15 mouse cellular contexts compared by ENCODE assay signal in the genomic region with DNA sequence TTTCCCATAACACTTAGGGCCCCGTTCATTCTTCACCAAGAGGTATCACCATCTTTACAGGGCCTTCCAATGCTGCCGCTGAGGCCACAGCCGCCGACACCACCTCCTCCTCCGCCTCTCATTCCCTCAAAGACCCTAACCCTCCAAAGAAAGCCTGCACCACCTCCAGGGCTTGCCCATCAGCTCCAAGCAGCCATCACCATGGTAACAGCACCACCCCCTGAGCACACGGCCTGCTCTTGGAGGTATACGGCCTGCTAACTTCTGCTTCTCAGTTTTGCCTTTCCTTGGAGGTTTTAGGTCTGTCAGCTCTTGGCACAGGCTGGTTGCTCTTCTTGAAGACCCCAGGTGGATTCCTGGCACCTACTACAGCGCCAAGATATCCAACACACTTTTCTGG. TPM values are rescaled to one million over a fixed set of nuclear protein-coding genes. Genes with fewer than 3 reads are reported as not detected.
DNase-seq lines count a peak whose midpoint lies in the region; ATAC-seq and TF ChIP-seq lines count a peak whose summit lies in the region.
"Had no signal": no experiment of that assay in that cellular context is flagged by ENCODE, and none has a peak within 500 bp of the region (broad histone marks: within the 10 kb centered on the region; RNA-seq: fewer than 3 reads in every experiment).

No protein-coding gene starts in this region.

- no peak overlapping the region for H3K4me3 ChIP-seq in midbrain, embryonic 12.5 days
- H3K4me3 ChIP-seq in midbrain, postnatal 0 days (ENCODE audit: low read depth, low read length): no peak overlapping the region
- no peak overlapping the region for H3K4me3 ChIP-seq in forebrain, embryonic 16.5 days (replicated peaks; ENCODE audit: low read length)
- H3K4me3 ChIP-seq: hindbrain, embryonic 15.5 days; liver, embryonic 12.5 days; lung, embryonic 15.5 days; myocyte had no signal

- no peaks in the 10 kb centered on the region for H3K9me3 ChIP-seq in midbrain, embryonic 12.5 days
- H3K9me3 ChIP-seq in midbrain, postnatal 0 days (ENCODE audit: low read length): no peaks in the 10 kb centered on the region
- no peaks in the 10 kb centered on the region for H3K9me3 ChIP-seq in forebrain, embryonic 16.5 days (ENCODE audit: control insufficient read depth, low read length)
- H3K9me3 ChIP-seq: hindbrain, embryonic 15.5 days; liver, embryonic 12.5 days; lung, embryonic 15.5 days had no signal

- ATAC-seq in midbrain, embryonic 12.5 days (ENCODE audit: low FRiP score, low read depth): 0 out of 2 replicates have a peak, but pooled peaks have one; percentile 47
- ATAC-seq in midbrain, postnatal 0 days (ENCODE audit: low FRiP score): no peak
- 0 out of 2 replicates have a peak, but pooled peaks have one; percentile 19 for ATAC-seq in forebrain, embryonic 16.5 days
- ATAC-seq: liver, embryonic 12.5 days had no signal

- 30% methylated on average over 8 of the region's 8 CpGs for WGBS in midbrain, embryonic 12.5 days
- WGBS in midbrain, postnatal 0 days: 37% methylated on average over 8 of the region's 8 CpGs
- WGBS in forebrain, embryonic 16.5 days: 31% methylated on average over 8 of the region's 8 CpGs

- no peaks in the 10 kb centered on the region for H3K36me3 ChIP-seq in midbrain, embryonic 12.5 days
- H3K36me3 ChIP-seq in midbrain, postnatal 0 days (ENCODE audit: insufficient read depth, low read length): 0 out of 2 replicates have a peak, but pooled peaks cover 7% of the 10 kb centered on the region
- no peaks in the 10 kb centered on the region for H3K36me3 ChIP-seq in forebrain, embryonic 16.5 days (ENCODE audit: control insufficient read depth, insufficient read depth)
- H3K36me3 ChIP-seq: hindbrain, embryonic 15.5 days; lung, embryonic 15.5 days had no signal

- H3K4me1 ChIP-seq in midbrain, embryonic 12.5 days: peaks cover 13% of the 10 kb centered on the region
- H3K4me1 ChIP-seq in midbrain, postnatal 0 days (ENCODE audit: insufficient read depth, low read length): no peaks in the 10 kb centered on the region
- peaks cover 10% of the 10 kb centered on the region for H3K4me1 ChIP-seq in forebrain, embryonic 16.5 days (replicated peaks; ENCODE audit: control insufficient read depth, insufficient read depth, low read length)
- H3K4me1 ChIP-seq: liver, embryonic 12.5 days had no signal

- TF ChIP-seq CTCF in midbrain, postnatal 0 days (IDR thresholded peaks at IDR 0.05): no peak

- no peak overlapping the region for H3K9ac ChIP-seq in midbrain, embryonic 12.5 days (replicated peaks)
- no peak overlapping the region for H3K9ac ChIP-seq in midbrain, postnatal 0 days (replicated peaks; ENCODE audit: low read length, poor library complexity, severe bottlenecking)
- H3K9ac ChIP-seq in forebrain, embryonic 16.5 days (replicated peaks; ENCODE audit: low read depth, low read length): no peak overlapping the region
- H3K9ac ChIP-seq: hindbrain, embryonic 15.5 days; liver, embryonic 12.5 days; lung, embryonic 15.5 days had no signal

- peak; percentile 34 for DNase-seq in embryo, embryonic 10.5 days (ENCODE audit: low spot score)
- no peak for DNase-seq in embryo, embryonic 9.5 days (ENCODE audit: extremely low spot score)
- DNase-seq in midbrain, postnatal 0 days (ENCODE audit: low spot score): no peak
- DNase-seq in frontal cortex, postnatal 14 days (ENCODE audit: low spot score in 2 of 2): no peak
- DNase-seq in spleen, postnatal 10 days (ENCODE audit: low spot score in 2 of 2): no peak
- DNase-seq in urinary bladder, postnatal 36 days (ENCODE audit: low spot score in 2 of 2): no peak
- DNase-seq: adrenal gland, adult 2 months; cerebellum, adult 2 months; heart, adult 11 months had no signal

- H3K27me3 ChIP-seq in midbrain, embryonic 12.5 days: no peaks in the 10 kb centered on the region
- no peaks in the 10 kb centered on the region for H3K27me3 ChIP-seq in midbrain, postnatal 0 days (ENCODE audit: insufficient read depth, low read length)
- H3K27me3 ChIP-seq in forebrain, embryonic 16.5 days (replicated peaks; ENCODE audit: control insufficient read depth, insufficient read depth, low read length): no peaks in the 10 kb centered on the region
- H3K27me3 ChIP-seq: hindbrain, embryonic 15.5 days; liver, embryonic 12.5 days; lung, embryonic 15.5 days had no signal

- no peak overlapping the region for H3K4me2 ChIP-seq in midbrain, embryonic 12.5 days (replicated peaks)
- no peak overlapping the region for H3K4me2 ChIP-seq in midbrain, postnatal 0 days (ENCODE audit: low read depth, low read length, poor library complexity, severe bottlenecking)
- no peak overlapping the region for H3K4me2 ChIP-seq in forebrain, embryonic 16.5 days (ENCODE audit: low read length)
- H3K4me2 ChIP-seq: hindbrain, embryonic 15.5 days; liver, embryonic 12.5 days; lung, embryonic 15.5 days had no signal

- no peak overlapping the region for H3K27ac ChIP-seq in midbrain, embryonic 12.5 days (replicated peaks)
- H3K27ac ChIP-seq in midbrain, postnatal 0 days (ENCODE audit: low read depth, low read length): no peak overlapping the region
- no peak overlapping the region for H3K27ac ChIP-seq in forebrain, embryonic 16.5 days (ENCODE audit: low read length)
- H3K27ac ChIP-seq: hindbrain, embryonic 15.5 days; liver, embryonic 12.5 days; lung, embryonic 15.5 days had no signal

RNA-seq across cellular contexts. Expression of gene Itpk1, which starts 33.9 kb away (rescaled TPM):
- 15.4 and 17.2 TPM in 2 replicates for polyA plus RNA-seq in midbrain, embryonic 12.5 days (2016; fragmentation: Nextera tagmentation; extraction: Ambion mirVana)
- 56.0 and 66.6 TPM in 2 replicates for total RNA-seq in midbrain, postnatal 0 days (2014; rRNA removed)
- polyA plus RNA-seq in midbrain, postnatal 0 days (2015; fragmentation: Nextera tagmentation; extraction: Ambion mirVana): 39.0 and 40.3 TPM in 2 replicates
- 66.5 and 68.7 TPM in 2 replicates for polyA plus RNA-seq in forebrain, embryonic 16.5 days (2015; fragmentation: Nextera tagmentation; extraction: Ambion mirVana)
